Mouse (Mus musculus): Measurements from ENCODE around the gene Ap3m1.

Ap3m1 gene

GRCm38 (mm10) chr14:21017871-21018270, 34.4 kb downstream of the Ap3m1 start:
- DNase-seq (ENCODE audit: low read depth, low spot score), result no peak

- DNase-seq (ENCODE audit: low read depth, low spot score), result no peak
Observed at GRCm38 (mm10) chr14:21013800-21014334, 38.4 kb downstream of the Ap3m1 start.

- DNase-seq (ENCODE audit: low read depth, low spot score), result no peak
Observed at GRCm38 (mm10) chr14:20999617-21000016, 52.7 kb downstream of the Ap3m1 start.

- DNase-seq (ENCODE audit: low read depth, low spot score), result no peak
Observed at GRCm38 (mm10) chr14:20997548-20997947, 54.8 kb downstream of the Ap3m1 start.

- no peak for DNase-seq (ENCODE audit: low read depth, low spot score)
Observed at GRCm38 (mm10) chr14:20996361-20996760, 55.9 kb downstream of the Ap3m1 start.

- no peak for DNase-seq (ENCODE audit: low read depth, low spot score)
Observed at GRCm38 (mm10) chr14:20995497-20995896, 56.8 kb downstream of the Ap3m1 start.

- no peak for DNase-seq (ENCODE audit: low read depth, low spot score)
Observed at GRCm38 (mm10) chr14:20994475-20994874, 57.8 kb downstream of the Ap3m1 start.

- DNase-seq (ENCODE audit: low read depth, low spot score), result peak; percentile 75
Observed at GRCm38 (mm10) chr14:20993067-20993691, 59.1 kb downstream of the Ap3m1 start.

- DNase-seq (ENCODE audit: low read depth, low spot score), result no peak
Observed at GRCm38 (mm10) chr14:20991492-20991891, 60.8 kb downstream of the Ap3m1 start.

- peak; percentile 72 for DNase-seq (ENCODE audit: low read depth, low spot score)
Observed at GRCm38 (mm10) chr14:20985482-20985881, 66.8 kb downstream of the Ap3m1 start.

GRCm38 (mm10) chr14:20983832-20984231, 68.5 kb downstream of the Ap3m1 start:
- DNase-seq (ENCODE audit: low read depth, low spot score), result no peak

Measured in 3T3-L1 (cell line).